Mouse (Mus musculus) right cerebral cortex, adult 18-20 months (tissue): ENCODE results near the gene Kcmf1.

Experiments used
- DNase-seq: peaks from one replicate; pipeline ENCODE4 v3.0.0; 2022; ENCODE audit warnings: mixed read lengths

Kcmf1 gene

GRCm38 (mm10) chr6:72899781-72900681 is at the start of gene Kcmf1:
Gene Kcmf1, minus strand, starts transcription at chr6:72899979.
- DNase-seq: peak; percentile 70

- peak; percentile 84 for DNase-seq
These were observed 49.5 kb upstream of the Kcmf1 start for GRCm38 (mm10) chr6:72949161-72949756.

- DNase-seq: no peak
These were observed 48.6 kb upstream of the Kcmf1 start for GRCm38 (mm10) chr6:72948392-72948791.

GRCm38 (mm10) chr6:72947960-72948359 is 48.2 kb upstream of the Kcmf1 start:
- no peak for DNase-seq

- DNase-seq: peak; percentile 58
These were observed 40.7 kb upstream of the Kcmf1 start for GRCm38 (mm10) chr6:72940493-72940892.

GRCm38 (mm10) chr6:72937859-72938258 is 38.1 kb upstream of the Kcmf1 start:
- DNase-seq: no peak

GRCm38 (mm10) chr6:72937430-72937829 is 37.7 kb upstream of the Kcmf1 start:
- no peak for DNase-seq

- no peak for DNase-seq
These were observed 33.2 kb upstream of the Kcmf1 start for GRCm38 (mm10) chr6:72932955-72933354.

- DNase-seq: no peak
These were observed 31.8 kb upstream of the Kcmf1 start for GRCm38 (mm10) chr6:72931533-72931932.

- no peak for DNase-seq
These were observed 30.1 kb upstream of the Kcmf1 start for GRCm38 (mm10) chr6:72929795-72930398.

GRCm38 (mm10) chr6:72926755-72927482 is 27.1 kb upstream of the Kcmf1 start:
- peak; percentile 47 for DNase-seq

- DNase-seq: no peak
These were observed 26.3 kb upstream of the Kcmf1 start for GRCm38 (mm10) chr6:72926031-72926430.

- no peak for DNase-seq
These were observed 23.6 kb upstream of the Kcmf1 start for GRCm38 (mm10) chr6:72923381-72923780.

- DNase-seq: no peak
These were observed 21.3 kb upstream of the Kcmf1 start for GRCm38 (mm10) chr6:72921081-72921480.

- no peak for DNase-seq
These were observed 18.8 kb upstream of the Kcmf1 start for GRCm38 (mm10) chr6:72918510-72919033.

- no peak for DNase-seq
These were observed 16.6 kb upstream of the Kcmf1 start for GRCm38 (mm10) chr6:72916330-72916729.

- no peak for DNase-seq
These were observed 14.4 kb upstream of the Kcmf1 start for GRCm38 (mm10) chr6:72914087-72914749.

GRCm38 (mm10) chr6:72911261-72911660 is 11.5 kb upstream of the Kcmf1 start:
- DNase-seq: no peak

- DNase-seq: no peak
These were observed 2.6 kb upstream of the Kcmf1 start for GRCm38 (mm10) chr6:72902254-72902990.

- no peak for DNase-seq
These were observed 1.2 kb upstream of the Kcmf1 start for GRCm38 (mm10) chr6:72900952-72901351.

GRCm38 (mm10) chr6:72899201-72899780 is 488 bp downstream of the Kcmf1 start:
- no peak for DNase-seq
